Mouse (Mus musculus): ENCODE results near the gene Gm28048.

- TF ChIP-seq POLR2A (IDR thresholded peaks at IDR 0.05; ENCODE audit: borderline replicate concordance, extremely low read depth, low read depth, low read length) (no peak), CTCF (IDR thresholded peaks at IDR 0.05; ENCODE audit: insufficient read depth, low read length) (no peak)
Observed at GRCm38 (mm10) chr11:22897127-22897526, 84.8 kb downstream of the Gm28048 start.

Measured in lung, adult 2 months (tissue).